Mouse (Mus musculus): ENCODE measurements around the gene Syne3. TPM values are rescaled to one million over a fixed set of nuclear protein-coding genes. Genes with fewer than 3 reads are reported as not detected.

Syne3 gene
- total RNA-seq, 2 experiments from 2014 or later = 0.82 to 1.4 TPM

GRCm38 (mm10) chr12:104902392-104903053, 107.1 kb downstream of the Syne3 start:
- intact Hi-C loops (cut with DNase I) = no loop called here
- no peak for DNase-seq

GRCm38 (mm10) chr12:104901320-104901719, 108.3 kb downstream of the Syne3 start:
- intact Hi-C loops (cut with DNase I) = no loop called here
- DNase-seq = no peak

DNA sequence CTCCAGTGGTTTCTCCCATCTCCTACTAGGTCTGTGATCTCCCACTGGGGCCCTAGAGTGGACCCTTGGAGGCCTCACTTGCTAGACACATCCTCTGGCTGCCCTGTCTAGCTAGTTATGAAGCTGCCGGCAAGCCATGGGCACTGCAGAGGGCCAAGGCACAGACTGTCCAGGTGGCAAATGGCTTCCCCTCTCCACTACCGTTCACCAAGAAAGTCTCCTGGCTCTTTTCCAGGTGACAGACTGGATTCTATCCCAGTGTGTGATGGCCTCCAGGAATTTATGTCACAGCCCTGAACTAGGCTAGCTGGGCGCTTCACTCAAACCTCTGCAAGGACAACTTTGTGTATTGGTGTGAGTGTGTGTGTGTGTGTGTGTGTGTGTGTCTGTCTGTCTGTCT, 109.8 kb downstream of the Syne3 start:
- intact Hi-C loops (cut with DNase I) = no loop called here
- DNase-seq = peak; percentile 60

- intact Hi-C loops (cut with DNase I) = no loop called here
- no peak for DNase-seq
Measured at GRCm38 (mm10) chr12:104899161-104899560, 110.4 kb downstream of the Syne3 start.

GRCm38 (mm10) chr12:104898718-104899117, 110.9 kb downstream of the Syne3 start:
- intact Hi-C loops (cut with DNase I) = no loop called here
- no peak for DNase-seq

DNA sequence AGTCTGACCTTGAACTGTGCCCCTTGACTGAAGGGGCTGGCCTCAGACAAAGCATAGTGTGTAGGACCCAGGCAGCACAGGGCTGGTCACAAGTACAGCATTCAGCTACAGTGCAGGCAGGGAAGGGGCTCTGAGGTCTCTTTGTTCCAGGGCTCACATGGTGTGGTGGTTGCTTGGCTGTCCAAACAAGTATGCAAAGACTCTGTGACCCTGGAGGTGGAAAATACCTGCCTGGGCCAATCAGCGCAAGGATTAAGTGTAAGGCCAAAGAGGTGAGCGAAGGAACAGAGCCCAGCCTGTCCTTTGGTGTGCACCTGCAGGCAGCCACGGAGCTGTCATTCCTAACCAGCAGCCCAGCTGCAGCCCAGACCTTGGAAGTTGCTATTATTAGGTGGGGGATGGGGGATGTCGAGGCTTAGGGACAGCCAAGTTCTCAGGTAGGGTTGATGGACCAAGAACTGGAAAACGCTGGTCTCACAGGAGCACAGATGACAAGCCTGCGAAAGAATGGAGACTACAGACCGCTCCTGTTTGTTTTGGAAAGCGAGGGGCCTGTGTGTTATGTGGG, 112.5 kb downstream of the Syne3 start:
- no peak for DNase-seq
- intact Hi-C loops (cut with DNase I) = no loop called here

GRCm38 (mm10) chr12:104896640-104897039, 113.0 kb downstream of the Syne3 start:
- peak; percentile 44 for DNase-seq
- intact Hi-C loops (cut with DNase I) = no loop called here

DNA sequence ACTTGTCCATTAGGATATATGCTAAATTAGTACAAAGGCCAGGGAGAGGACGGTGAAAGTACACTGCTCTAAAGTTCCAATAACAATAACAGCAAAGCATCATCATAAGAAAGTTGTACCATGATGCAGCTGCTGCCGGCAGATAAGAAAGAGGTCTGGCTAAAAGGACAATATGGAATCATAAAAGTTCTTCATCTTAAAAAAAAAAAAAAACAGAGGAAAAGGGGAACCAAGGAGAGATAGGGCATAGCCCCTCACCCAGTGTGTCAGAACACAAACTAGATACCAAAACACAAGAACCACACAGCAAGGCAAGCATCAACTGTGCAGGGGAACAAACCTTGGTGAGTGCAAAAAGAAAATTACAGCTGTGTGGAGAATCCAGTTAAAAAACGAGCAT, 117.4 kb downstream of the Syne3 start:
- DNase-seq = no peak
- intact Hi-C loops (cut with DNase I) = no loop called here

GRCm38 (mm10) chr12:104890066-104890465, 119.5 kb downstream of the Syne3 start:
- intact Hi-C loops (cut with DNase I) = no loop called here
- no peak for DNase-seq

GRCm38 (mm10) chr12:104886104-104886503, 123.5 kb downstream of the Syne3 start:
- DNase-seq = no peak
- intact Hi-C loops (cut with DNase I) = no loop called here

DNA sequence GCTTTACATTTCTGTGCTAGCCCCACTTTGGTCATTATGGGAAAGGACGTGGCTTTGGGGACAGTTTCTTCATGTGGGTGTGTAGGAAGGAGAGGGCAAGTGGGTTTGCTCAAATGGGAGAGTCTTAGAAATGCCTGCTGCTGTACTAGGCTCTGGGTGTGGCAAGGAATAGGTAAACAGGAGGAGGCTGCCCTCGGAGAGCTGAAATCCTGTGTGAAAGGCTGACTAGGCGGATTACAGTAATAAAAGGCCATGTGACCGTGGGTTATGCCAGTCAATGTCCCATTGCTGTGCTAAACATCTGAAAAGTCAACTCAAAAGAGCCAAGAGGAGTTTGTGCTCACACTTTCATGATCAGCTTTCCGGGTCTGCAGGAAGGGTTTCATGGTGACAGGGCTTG, 127.1 kb downstream of the Syne3 start:
- intact Hi-C loops (cut with DNase I) = no loop called here

DNA sequence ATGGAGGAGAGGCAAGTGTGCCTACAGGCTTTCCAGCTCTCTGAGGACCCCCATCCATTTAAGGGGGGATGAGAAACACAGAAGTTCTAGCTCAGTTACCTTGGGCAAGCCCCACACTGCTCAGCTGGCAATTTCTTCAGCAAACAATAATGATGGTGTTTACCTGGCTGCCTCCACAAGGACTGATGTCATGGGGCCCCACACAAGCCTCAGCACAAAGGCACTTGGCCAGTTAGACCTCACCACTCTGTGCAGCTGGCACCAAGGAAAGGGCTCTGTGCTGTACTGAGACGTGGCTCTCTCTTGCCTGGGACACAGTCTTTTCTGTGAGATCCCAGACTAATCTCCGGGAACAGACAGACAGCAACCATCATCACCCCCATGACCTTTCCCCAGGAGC, 127.5 kb downstream of the Syne3 start:
- intact Hi-C loops (cut with DNase I) = no loop called here
- no peak for DNase-seq

More for the DNA sequence above, 127.1 kb downstream of the Syne3 start:
- DNase-seq = no peak

GRCm38 (mm10) chr12:104881518-104882060, 128.0 kb downstream of the Syne3 start:
- DNase-seq = no peak
- intact Hi-C loops (cut with DNase I) = no loop called here

- DNase-seq = no peak
- intact Hi-C loops (cut with DNase I) = no loop called here
Measured at GRCm38 (mm10) chr12:104880367-104880766, 129.2 kb downstream of the Syne3 start.

Small RNA genes lying within 50 kb of the gene (microRNA-seq; reads per million reads assigned to microRNA genes)
- gene Mir3069 = 7.5 reads per million, percentile 19 among the genes with 10 or more reads in this experiment

Other genes with a start within 250 kb of the Syne3 start
- gene Clmn, start 144.7 kb downstream of the Syne3 start, total RNA-seq (2021) = 10 to 100 TPM in 1 of 2 experiments, 1 to 10 TPM in 1; 8.3 to 10.1 TPM
- gene Glrx5, start 22.9 kb upstream of the Syne3 start, total RNA-seq (2021) = 10 to 100 TPM; 50.6 to 56.2 TPM
- not detected for gene Tcl1b2, start 136.2 kb upstream of the Syne3 start, total RNA-seq (2021)
- gene Tcl1b1, start 149.9 kb upstream of the Syne3 start, total RNA-seq (2021) = not detected
- not detected for gene Tcl1b5, start 166.5 kb upstream of the Syne3 start, total RNA-seq (2021)
- gene Tcl1b3, start 181.2 kb upstream of the Syne3 start, total RNA-seq (2021) = not detected
- not detected for gene Tcl1b4, start 192.1 kb upstream of the Syne3 start, total RNA-seq (2021)
- gene Tcl1, start 213.0 kb upstream of the Syne3 start, total RNA-seq (2021) = not detected

Data from left cerebral cortex, postnatal 4 days (tissue).